Comparison of ENCODE assay signal across 13 mouse cellular contexts in the genomic region with DNA sequence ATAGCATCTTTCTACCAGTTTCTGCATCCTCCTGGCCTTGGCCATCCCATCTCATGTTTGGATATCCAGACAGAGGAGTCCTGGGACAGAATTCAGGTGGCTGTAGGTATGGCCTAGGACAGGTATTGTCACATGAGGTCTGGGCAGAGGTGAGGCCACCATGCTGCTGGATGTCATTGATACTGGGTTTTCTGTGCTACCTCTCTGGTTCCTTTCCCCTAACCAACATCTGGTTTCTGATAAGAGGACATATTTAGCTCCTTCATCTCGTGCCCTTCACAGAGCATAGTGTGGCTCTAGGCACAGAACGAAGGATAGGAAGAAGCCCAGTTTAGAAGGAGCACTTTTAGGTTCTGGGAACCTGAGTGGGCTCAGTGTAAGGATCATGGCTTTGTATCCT. TPM values are rescaled to one million over a fixed set of nuclear protein-coding genes. Genes with fewer than 3 reads are reported as not detected.
DNase-seq lines count a peak whose midpoint lies in the region; ATAC-seq and TF ChIP-seq lines count a peak whose summit lies in the region.
"Had no signal": no experiment of that assay in that cellular context is flagged by ENCODE, and none has a peak within 500 bp of the region (broad histone marks: within the 10 kb centered on the region; RNA-seq: fewer than 3 reads in every experiment).

No protein-coding gene starts in this region.

- H3K36me3 ChIP-seq in heart, embryonic 13.5 days = no peaks in the 10 kb centered on the region
- no peaks in the 10 kb centered on the region for H3K36me3 ChIP-seq in lung, embryonic 16.5 days (ENCODE audit: control insufficient read depth, insufficient read depth, low read length)
- H3K36me3 ChIP-seq in small intestine, adult 2 months (ENCODE audit: control insufficient read depth, insufficient read depth, low read length) = no peaks in the 10 kb centered on the region
- H3K36me3 ChIP-seq: limb, embryonic 10.5 days had no signal

- H3K4me3 ChIP-seq in heart, embryonic 13.5 days = no peak overlapping the region
- H3K4me3 ChIP-seq in lung, embryonic 16.5 days (ENCODE audit: low read length) = no peak overlapping the region
- no peak overlapping the region for H3K4me3 ChIP-seq in small intestine, adult 2 months (ENCODE audit: low read depth, low read length)
- H3K4me3 ChIP-seq: limb, embryonic 10.5 days had no signal

- H3K27me3 ChIP-seq in heart, embryonic 13.5 days (replicated peaks) = no peaks in the 10 kb centered on the region
- H3K27me3 ChIP-seq in lung, embryonic 16.5 days (ENCODE audit: control insufficient read depth, insufficient read depth, low read depth, low read length) = no peaks in the 10 kb centered on the region
- H3K27me3 ChIP-seq in small intestine, adult 2 months (ENCODE audit: control insufficient read depth, insufficient read depth, low read length) = 0 out of 2 replicates have a peak, but pooled peaks cover 2% of the 10 kb centered on the region

- WGBS in heart, embryonic 13.5 days = 18% methylated on average over 2 of the region's 2 CpGs
- 70% methylated on average over 2 of the region's 2 CpGs for WGBS in lung, embryonic 16.5 days
- WGBS in small intestine, adult 2 months = 65% methylated on average over 2 of the region's 2 CpGs

- DNase-seq in heart, postnatal 4 days = no peak
- no peak for DNase-seq in lung, postnatal 25 days (ENCODE audit: low spot score)
- DNase-seq in liver = peak; percentile 51
- DNase-seq in adrenal gland, adult 2 months = no peak
- DNase-seq: cerebellum, postnatal 36 days; gastrocnemius, postnatal 10 days; thymus, postnatal 25 days had no signal

- TF ChIP-seq CTCF in small intestine, adult 2 months (IDR thresholded peaks at IDR 0.05; ENCODE audit: extremely low read depth, insufficient read length, insufficient replicate concordance, low read depth, low read length) = no peak

- no peak overlapping the region for H3K4me2 ChIP-seq in heart, embryonic 13.5 days
- no peak overlapping the region for H3K4me2 ChIP-seq in lung, embryonic 16.5 days (ENCODE audit: low read depth, low read length)
- H3K4me2 ChIP-seq: hindbrain, embryonic 14.5 days had no signal

- H3K9me3 ChIP-seq in heart, embryonic 13.5 days = no peaks in the 10 kb centered on the region
- no peaks in the 10 kb centered on the region for H3K9me3 ChIP-seq in lung, embryonic 16.5 days (ENCODE audit: control insufficient read depth, low read length)
- H3K9me3 ChIP-seq: limb, embryonic 10.5 days had no signal

- peaks cover 48% of the 10 kb centered on the region for H3K4me1 ChIP-seq in heart, embryonic 13.5 days
- peaks cover 30% of the 10 kb centered on the region for H3K4me1 ChIP-seq in lung, embryonic 16.5 days (replicated peaks; ENCODE audit: control insufficient read depth, insufficient read depth, low read length)
- no peaks in the 10 kb centered on the region for H3K4me1 ChIP-seq in small intestine, adult 2 months (ENCODE audit: control insufficient read depth, insufficient read depth, insufficient read length, low read length)

- H3K27ac ChIP-seq in heart, embryonic 13.5 days (replicated peaks) = peak overlapping the region; percentile 68
- H3K27ac ChIP-seq in lung, embryonic 16.5 days (ENCODE audit: low read length) = peak overlapping the region; percentile 84; the same call in 1 of the 2 replicates
- peak overlapping the region; percentile 26; the same call in 1 of the 2 replicates for H3K27ac ChIP-seq in small intestine, adult 2 months (ENCODE audit: insufficient read depth, low read depth, low read length)
- H3K27ac ChIP-seq: hindbrain, embryonic 14.5 days; limb, embryonic 10.5 days had no signal

- TF ChIP-seq POLR2A in small intestine, adult 2 months (IDR thresholded peaks at IDR 0.05; ENCODE audit: low read depth, low read length) = no peak

- no peak overlapping the region for H3K9ac ChIP-seq in heart, embryonic 13.5 days
- no peak overlapping the region for H3K9ac ChIP-seq in lung, embryonic 16.5 days (ENCODE audit: low read length)
- H3K9ac ChIP-seq: hindbrain, embryonic 14.5 days had no signal

- no peak for ATAC-seq in heart, embryonic 13.5 days (ENCODE audit: extremely low read depth, insufficient number of reproducible peaks, low FRiP score, low TSS enrichment)
- no peak for ATAC-seq in lung, embryonic 16.5 days (ENCODE audit: low read depth)
- ATAC-seq: forebrain, embryonic 16.5 days had no signal

RNA-seq across cellular contexts. Expression of gene Podxl, which starts 28.3 kb away (rescaled TPM):
- polyA plus RNA-seq in heart, embryonic 13.5 days (2015; fragmentation: Nextera tagmentation; extraction: Ambion mirVana) = 18.4 and 22.2 TPM in 2 replicates
- 10 to 100 TPM; 68.6 to 78.1 TPM for total RNA-seq in heart, postnatal 4 days (2021)
- polyA plus RNA-seq in lung, embryonic 16.5 days (2015; fragmentation: Nextera tagmentation; extraction: Ambion mirVana) = 35.0 and 37.4 TPM in 2 replicates
- 7.8 and 17.0 TPM in 2 replicates for polyA plus RNA-seq in small intestine, adult 2 months (2012; rRNA removed)
- 10 to 100 TPM; 41.9 to 80.4 TPM for total RNA-seq in adrenal gland, adult 2 months (2021)
- polyA plus RNA-seq in adrenal gland, adult 2 months (2012; rRNA removed) = 50.3 and 56.3 TPM in 2 replicates

Comparison
In these comparisons a context has a peak if more than half of its experiments do, and no peak if none do; other contexts are left out.
1. H3K27ac ChIP-seq: peak in every context shown above with its lines; median percentile 84 in lung, embryonic 16.5 days; 68 in heart, embryonic 13.5 days; 26 in small intestine, adult 2 months.